ENCODE assay signal across 27 mouse cellular contexts in the genomic region with DNA sequence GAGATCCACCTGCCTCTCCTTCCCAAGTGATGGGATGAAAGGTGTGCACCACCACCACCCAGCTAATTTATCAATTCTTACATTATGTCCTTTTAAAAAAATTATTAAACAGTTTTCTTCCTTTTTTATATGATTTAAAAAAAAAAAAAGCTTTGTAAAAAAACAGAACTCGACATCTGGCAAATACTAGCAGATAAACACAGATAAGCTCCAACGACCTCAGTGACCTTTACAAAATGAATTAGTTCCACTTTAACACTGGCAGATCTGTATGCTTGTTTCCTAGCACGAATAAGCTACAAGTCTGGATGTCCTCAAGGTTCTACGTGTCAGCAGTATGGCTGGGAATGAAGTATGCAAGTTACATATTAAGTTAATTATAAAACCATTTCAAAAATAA. TPM values are rescaled to one million over a fixed set of nuclear protein-coding genes. Genes with fewer than 3 reads are reported as not detected.
A peak's percentile ranks its signal among the peaks of the same experiment; 100 is the strongest.
DNase-seq lines count a peak whose midpoint lies in the region; ATAC-seq and TF ChIP-seq lines count a peak whose summit lies in the region.
"Had no signal": no experiment of that assay in that cellular context is flagged by ENCODE, and none has a peak within 500 bp of the region (broad histone marks: within the 10 kb centered on the region; RNA-seq: fewer than 3 reads in every experiment).

No protein-coding gene starts in this region.

- no peaks in the 10 kb centered on the region for H3K27me3 ChIP-seq in erythroblast, embryonic 14.5 days (ENCODE audit: control insufficient read depth)
- H3K27me3 ChIP-seq in liver, embryonic 11.5 days (replicated peaks; ENCODE audit: control insufficient read depth, insufficient read depth, low read length): no peaks in the 10 kb centered on the region
- H3K27me3 ChIP-seq in liver, embryonic 14.5 days (ENCODE audit: control insufficient read depth, insufficient read depth, low read length): no peaks in the 10 kb centered on the region
- no peaks in the 10 kb centered on the region for H3K27me3 ChIP-seq in liver, postnatal 0 days (ENCODE audit: insufficient read depth, low read length)
- H3K27me3 ChIP-seq: CH12.LX; forebrain, embryonic 12.5 days; forebrain, embryonic 15.5 days; heart, embryonic 12.5 days; heart, embryonic 15.5 days had no signal

- no peak overlapping the region for H3K9ac ChIP-seq in liver, embryonic 11.5 days (ENCODE audit: low read depth, low read length)
- H3K9ac ChIP-seq in liver, embryonic 14.5 days (replicated peaks): peak overlapping the region; percentile 51; the same call in 1 of the 2 replicates
- peak overlapping the region; percentile 26; the same call in 1 of the 2 replicates for H3K9ac ChIP-seq in liver, postnatal 0 days (replicated peaks)
- H3K9ac ChIP-seq: forebrain, embryonic 12.5 days; forebrain, embryonic 15.5 days; heart, embryonic 12.5 days; heart, embryonic 15.5 days; hindbrain, embryonic 14.5 days had no signal

- H3K4me1 ChIP-seq in erythroblast, embryonic 14.5 days (ENCODE audit: control insufficient read depth): peaks cover 87% of the 10 kb centered on the region
- peaks cover 46% of the 10 kb centered on the region for H3K4me1 ChIP-seq in liver, embryonic 11.5 days (replicated peaks; ENCODE audit: control insufficient read depth, insufficient read depth, low read length)
- H3K4me1 ChIP-seq in liver, embryonic 14.5 days (replicated peaks; ENCODE audit: control insufficient read depth in 2 of 2, insufficient read depth in 2 of 2, low read length in 1 of 2): peaks cover 64 to 75% of the 10 kb centered on the region in 2 experiments
- peaks cover 46% of the 10 kb centered on the region for H3K4me1 ChIP-seq in liver, postnatal 0 days (ENCODE audit: insufficient read depth)

- TF ChIP-seq CTCF in liver, embryonic 14.5 days (IDR thresholded peaks at IDR 0.05; ENCODE audit: low read depth): no peak
- no peak for TF ChIP-seq CTCF in liver, postnatal 0 days (IDR thresholded peaks at IDR 0.05; ENCODE audit: low read depth)

- peak overlapping the region; percentile 32 for H3K4me2 ChIP-seq in liver, embryonic 11.5 days
- H3K4me2 ChIP-seq in liver, embryonic 14.5 days (ENCODE audit: low read depth): peak overlapping the region; percentile 90
- peak overlapping the region; percentile 86 for H3K4me2 ChIP-seq in liver, postnatal 0 days (ENCODE audit: low read depth, low read length)
- H3K4me2 ChIP-seq: forebrain, embryonic 12.5 days; forebrain, embryonic 15.5 days; heart, embryonic 12.5 days; heart, embryonic 15.5 days; hindbrain, embryonic 14.5 days had no signal

- no peak for ATAC-seq in erythroblast, adult 5-6 weeks (replicated peaks; ENCODE audit: low FRiP score, poor library complexity, severe bottlenecking)
- no peak for ATAC-seq in liver, embryonic 11.5 days (replicated peaks; ENCODE audit: low FRiP score)
- no peak for ATAC-seq in liver, embryonic 14.5 days (ENCODE audit: insufficient read depth)
- no peak for ATAC-seq in liver, postnatal 0 days
- ATAC-seq: activated CD4-positive, CD25-positive, alpha-beta regulatory T cell, adult 4 months; forebrain, embryonic 15.5 days; hindbrain, postnatal 0 days had no signal

- peaks cover 99% of the 10 kb centered on the region for H3K36me3 ChIP-seq in erythroblast, embryonic 14.5 days (ENCODE audit: control insufficient read depth)
- H3K36me3 ChIP-seq in liver, embryonic 11.5 days (ENCODE audit: control insufficient read depth, insufficient read depth, low read length): no peaks in the 10 kb centered on the region
- H3K36me3 ChIP-seq in liver, embryonic 14.5 days (replicated peaks; ENCODE audit: control insufficient read depth, insufficient read depth, low read depth): peaks cover 42% of the 10 kb centered on the region
- no peaks in the 10 kb centered on the region; the same call in 1 of the 2 replicates for H3K36me3 ChIP-seq in liver, postnatal 0 days (replicated peaks; ENCODE audit: insufficient read depth, low read length)
- H3K36me3 ChIP-seq: forebrain, embryonic 12.5 days; forebrain, embryonic 15.5 days; heart, embryonic 12.5 days; heart, embryonic 15.5 days had no signal

- no peak for TF ChIP-seq EP300 in liver, embryonic 14.5 days (IDR thresholded peaks at IDR 0.05; ENCODE audit: low read depth)
- TF ChIP-seq EP300 in liver, postnatal 0 days (IDR thresholded peaks at IDR 0.05; ENCODE audit: low read depth): no peak

- no peak overlapping the region for H3K27ac ChIP-seq in liver, embryonic 11.5 days (ENCODE audit: low read depth, low read length)
- H3K27ac ChIP-seq in liver, embryonic 14.5 days: peak overlapping the region; percentile 71
- H3K27ac ChIP-seq in liver, postnatal 0 days (ENCODE audit: low read depth): peak overlapping the region; percentile 52; the same call in 1 of the 2 replicates
- H3K27ac ChIP-seq: forebrain, embryonic 12.5 days; forebrain, embryonic 15.5 days; heart, embryonic 15.5 days; hindbrain, embryonic 14.5 days; hindbrain, postnatal 0 days had no signal

- DNase-seq in liver, embryonic 11.5 days (ENCODE audit: low spot score): no peak
- DNase-seq in liver, embryonic 14.5 days (ENCODE audit: low read depth in 3 of 3, low spot score in 3 of 3): no peak
- DNase-seq in liver, postnatal 0 days: no peak
- DNase-seq in urinary bladder, postnatal 14 days (ENCODE audit: low spot score): no peak
- DNase-seq in retina, embryonic 14.5 days (ENCODE audit: low spot score): no peak
- DNase-seq in Muller cell, postnatal 12 days (ENCODE audit: inconsistent ontology term): no peak
- DNase-seq: adrenal gland, postnatal 10 days; adrenal gland, postnatal 36 days; B cell, adult 2 months; cerebellum, adult 18-20 months; cerebellum, adult 9-10 months; cerebellum, postnatal 14 days; gastrocnemius, postnatal 25 days; heart, adult 18-20 months; heart, postnatal 10 days; heart, postnatal 36 days had no signal

- peak overlapping the region; percentile 50 for H3K4me3 ChIP-seq in erythroblast, embryonic 14.5 days (replicated peaks)
- H3K4me3 ChIP-seq in liver, embryonic 11.5 days (ENCODE audit: low read depth, low read length): no peak overlapping the region
- H3K4me3 ChIP-seq in liver, embryonic 14.5 days (ENCODE audit: insufficient read depth in 1 of 2, low read depth in 2 of 2, low read length in 2 of 2): peak overlapping the region in 1 of 2 experiments; percentile 30; a peak in 2 of 4 replicates
- H3K4me3 ChIP-seq in liver, postnatal 0 days (ENCODE audit: low read depth, low read length): peak overlapping the region; percentile 11
- H3K4me3 ChIP-seq: forebrain, embryonic 12.5 days; forebrain, embryonic 15.5 days; heart, embryonic 12.5 days; heart, embryonic 15.5 days had no signal

- WGBS in liver, embryonic 11.5 days: 42% methylated on average over 4 of the region's 4 CpGs
- 29% methylated on average over 4 of the region's 4 CpGs for WGBS in liver, embryonic 14.5 days (ENCODE audit: insufficient replicate concordance)
- 25% methylated on average over 4 of the region's 4 CpGs for WGBS in liver, postnatal 0 days (ENCODE audit: insufficient replicate concordance)

- no peaks in the 10 kb centered on the region for H3K9me3 ChIP-seq in erythroblast, embryonic 14.5 days (ENCODE audit: control insufficient read depth, low read length)
- H3K9me3 ChIP-seq in liver, embryonic 11.5 days (ENCODE audit: control insufficient read depth, low read length): no peaks in the 10 kb centered on the region
- no peaks in the 10 kb centered on the region for H3K9me3 ChIP-seq in liver, embryonic 14.5 days (ENCODE audit: control insufficient read depth, low read length)
- no peaks in the 10 kb centered on the region for H3K9me3 ChIP-seq in liver, postnatal 0 days (ENCODE audit: low read length)
- H3K9me3 ChIP-seq: forebrain, embryonic 12.5 days; forebrain, embryonic 15.5 days; G1E; heart, embryonic 12.5 days; heart, embryonic 15.5 days had no signal

RNA-seq across cellular contexts. Expression of a gene that starts 5.7 kb away (rescaled TPM):
- 54.9 and 57.2 TPM in 2 replicates for polyA plus RNA-seq in erythroblast, embryonic 14.5 days (2012)
- 1,139 and 1,320 TPM in 2 replicates for total RNA-seq in erythroblast, adult 5-6 weeks (2015; ENCODE audit: low replicate concordance)
- 1,424 and 1,593 TPM in 2 replicates for total RNA-seq in erythroblast, adult 5-6 weeks (2017; ENCODE audit: low replicate concordance)
- polyA plus RNA-seq in liver, embryonic 11.5 days (2014; fragmentation: Nextera tagmentation; extraction: Ambion mirVana): 24.0 and 26.1 TPM in 2 replicates
- polyA plus RNA-seq in liver, embryonic 14.5 days (2012; rRNA removed): 47.7 and 51.2 TPM in 2 replicates
- 43.1 and 52.4 TPM in 2 replicates for polyA plus RNA-seq in liver, embryonic 14.5 days (2014; fragmentation: Nextera tagmentation; extraction: Ambion mirVana)
- 17.7 and 22.8 TPM in 2 replicates for polyA plus RNA-seq in liver, postnatal 0 days (2015; fragmentation: Nextera tagmentation; extraction: Ambion mirVana)

RNA-seq across cellular contexts. Expression of a gene that starts 5.8 kb away (rescaled TPM):
- polyA plus RNA-seq in erythroblast, embryonic 14.5 days (2012): 2.2 and 2.5 TPM in 2 replicates
- 256 and 272 TPM in 2 replicates for total RNA-seq in erythroblast, adult 5-6 weeks (2015; ENCODE audit: low replicate concordance)
- 236 and 255 TPM in 2 replicates for total RNA-seq in erythroblast, adult 5-6 weeks (2017; ENCODE audit: low replicate concordance)
- 28.0 and 35.7 TPM in 2 replicates for polyA plus RNA-seq in liver, embryonic 11.5 days (2014; fragmentation: Nextera tagmentation; extraction: Ambion mirVana)
- 15.9 and 17.1 TPM in 2 replicates for polyA plus RNA-seq in liver, embryonic 14.5 days (2012; rRNA removed)
- 44.1 and 46.1 TPM in 2 replicates for polyA plus RNA-seq in liver, embryonic 14.5 days (2014; fragmentation: Nextera tagmentation; extraction: Ambion mirVana)
- polyA plus RNA-seq in liver, postnatal 0 days (2015; fragmentation: Nextera tagmentation; extraction: Ambion mirVana): 29.1 and 30.5 TPM in 2 replicates

Comparison
In these comparisons a context has a peak if more than half of its experiments do, and no peak if none do; other contexts are left out.
1. H3K4me2 ChIP-seq: peak in every context shown above with its lines; median percentile 90 in liver, embryonic 14.5 days; 86 in liver, postnatal 0 days; 32 in liver, embryonic 11.5 days.